Mouse (Mus musculus) ovary, postnatal 36 days (tissue): Measurements from ENCODE around the gene Msn.

Source experiments
- DNase-seq: peaks from one replicate; pipeline ENCODE4 v3.0.0; 2022; ENCODE audit warnings: low spot score, mixed read lengths

Gene Msn

DNA sequence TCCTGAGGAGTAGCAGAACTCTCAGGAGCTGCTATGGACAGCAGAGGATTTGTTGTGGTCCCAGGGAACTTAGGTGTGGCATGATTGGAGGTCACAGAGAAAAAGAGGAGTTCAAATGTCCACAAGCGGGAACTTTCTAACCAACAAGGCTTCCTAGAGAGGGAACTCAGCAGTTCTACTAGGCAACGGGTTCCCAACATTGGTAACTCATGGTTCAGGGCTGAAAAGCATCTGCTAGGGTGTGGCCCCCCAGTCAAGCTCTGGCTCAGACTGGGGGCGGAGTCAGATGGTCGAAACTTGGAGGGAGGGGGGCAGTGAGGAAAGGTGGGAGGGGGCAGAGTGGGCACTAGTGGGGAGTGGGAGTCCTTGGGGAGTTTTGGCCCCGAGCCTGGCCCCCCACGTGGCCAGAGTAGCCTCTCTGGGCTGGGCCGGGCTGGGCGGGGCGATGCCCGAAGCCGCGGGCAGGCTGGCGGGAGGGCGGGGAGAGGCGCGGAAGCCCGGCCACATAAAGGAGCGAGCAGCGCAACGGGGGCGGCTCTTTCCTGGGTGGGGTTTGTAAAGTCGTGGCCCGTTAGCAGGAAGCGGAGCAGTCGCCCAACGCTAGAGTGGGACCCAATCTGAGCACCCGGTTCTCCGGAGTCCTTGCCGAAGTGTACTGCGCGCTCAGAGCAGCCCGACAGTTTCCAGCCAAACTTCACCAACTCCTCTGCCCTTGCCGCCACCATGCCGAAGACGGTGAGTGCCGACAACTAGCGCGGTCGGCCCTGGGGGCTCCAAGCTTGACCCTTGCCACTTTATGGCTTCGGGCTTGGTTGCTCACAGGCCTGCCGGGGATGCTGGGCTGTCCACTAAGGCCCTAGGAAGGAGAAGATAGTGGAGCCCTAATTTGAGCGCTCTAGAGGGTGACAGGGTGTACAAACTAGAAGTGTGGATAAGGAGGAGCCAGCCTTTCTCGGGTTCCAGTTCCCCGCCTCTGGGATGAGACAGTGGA lies at the start of gene Msn:
Gene Msn, plus strand, starts transcription at position 534 of the 991 bp plus-strand sequence.
- DNase-seq, result peak; percentile 72

DNA sequence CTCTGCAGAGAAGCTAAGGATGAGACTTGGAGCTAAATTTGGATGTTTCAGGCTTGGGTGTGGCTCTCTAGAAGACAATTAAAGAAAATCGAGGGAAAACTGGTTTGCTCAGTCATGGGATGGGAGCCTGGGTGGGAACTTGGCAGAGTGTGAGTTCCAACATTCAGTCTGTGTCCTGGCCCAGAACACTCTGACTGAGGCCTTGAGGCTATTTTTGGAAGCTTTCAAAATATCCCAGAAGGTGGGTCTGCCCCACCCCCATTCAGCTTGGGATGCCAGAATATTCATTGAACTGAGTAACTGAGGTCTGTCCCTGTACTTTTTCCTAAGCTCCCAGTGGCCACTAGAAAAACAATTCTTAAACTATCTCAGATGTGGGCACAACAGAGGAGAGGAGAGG lies 43.0 kb upstream of the Msn start:
- peak; percentile 14 for DNase-seq

DNA sequence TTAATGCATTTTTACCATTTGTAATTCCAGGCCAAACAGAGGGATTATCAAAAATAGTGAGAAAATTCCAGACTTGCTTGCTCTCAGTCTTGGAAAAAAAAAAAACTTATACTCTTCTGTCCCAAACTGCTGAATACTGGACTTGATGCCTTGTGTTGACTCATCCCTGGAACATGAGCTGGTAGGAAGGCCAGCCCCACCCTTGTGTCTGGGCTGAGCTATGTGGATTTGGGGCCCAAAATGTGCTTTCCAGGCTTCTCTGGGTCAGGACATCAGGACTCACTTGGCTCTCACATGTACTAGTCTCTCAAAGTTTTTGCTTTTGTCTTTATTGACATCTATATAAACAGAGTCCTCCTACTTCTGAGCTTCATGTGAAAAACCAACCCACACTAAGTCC lies 18.1 kb upstream of the Msn start:
- no peak for DNase-seq

DNA sequence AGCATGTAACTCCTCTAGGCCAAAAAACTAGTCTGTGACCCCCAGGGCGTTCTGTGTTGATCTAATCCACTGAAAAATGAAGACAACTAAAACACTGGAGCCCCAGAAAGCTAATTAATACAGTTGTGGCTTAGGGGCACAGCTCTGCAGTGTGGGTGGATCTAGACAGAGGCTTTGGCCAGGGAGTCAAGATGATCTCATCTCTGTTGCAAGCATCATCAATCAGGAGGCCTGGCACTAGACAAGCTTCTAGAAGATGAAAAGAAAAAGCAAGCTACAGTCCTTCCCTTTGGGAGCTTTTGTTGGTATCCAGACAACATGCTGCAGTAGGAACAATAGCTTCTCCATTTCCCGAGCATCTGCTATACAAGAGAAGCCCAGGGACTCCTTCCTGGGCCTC lies 9.6 kb upstream of the Msn start:
- no peak for DNase-seq

DNA sequence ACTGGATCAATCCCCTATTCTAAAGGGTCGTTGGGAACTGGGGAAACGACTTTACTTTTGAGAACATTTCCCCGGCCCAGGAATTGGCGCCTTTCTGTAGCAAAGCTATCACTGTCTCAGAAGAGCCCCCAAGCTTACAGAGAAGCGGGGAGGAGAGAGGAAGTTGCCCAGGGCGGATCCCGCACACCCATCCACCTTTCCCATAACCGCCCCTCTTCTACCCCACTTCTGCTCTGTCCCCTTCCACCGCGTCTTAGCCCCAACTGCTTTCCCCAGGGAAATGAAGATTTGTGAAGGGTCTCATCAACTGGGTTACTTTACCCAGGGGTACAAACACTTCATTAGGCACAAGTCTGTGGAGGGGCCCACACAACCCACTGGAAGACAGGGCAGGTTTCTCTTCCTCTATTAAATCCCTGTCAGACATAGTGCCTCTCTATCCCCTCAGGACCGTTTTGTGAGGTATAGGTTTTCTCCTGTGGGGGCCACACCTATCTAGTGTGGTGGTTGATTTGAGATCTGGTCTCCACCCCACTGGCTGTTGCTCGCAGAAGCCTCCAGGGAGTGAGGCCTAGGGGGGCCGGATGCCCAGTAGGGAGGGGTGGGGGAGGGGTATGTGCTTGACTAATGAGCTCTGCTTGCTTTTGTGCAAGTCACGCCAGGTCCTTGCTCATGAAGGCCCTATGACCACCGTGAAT lies 820 bp downstream of the Msn start:
- DNase-seq, result peak; percentile 4

DNA sequence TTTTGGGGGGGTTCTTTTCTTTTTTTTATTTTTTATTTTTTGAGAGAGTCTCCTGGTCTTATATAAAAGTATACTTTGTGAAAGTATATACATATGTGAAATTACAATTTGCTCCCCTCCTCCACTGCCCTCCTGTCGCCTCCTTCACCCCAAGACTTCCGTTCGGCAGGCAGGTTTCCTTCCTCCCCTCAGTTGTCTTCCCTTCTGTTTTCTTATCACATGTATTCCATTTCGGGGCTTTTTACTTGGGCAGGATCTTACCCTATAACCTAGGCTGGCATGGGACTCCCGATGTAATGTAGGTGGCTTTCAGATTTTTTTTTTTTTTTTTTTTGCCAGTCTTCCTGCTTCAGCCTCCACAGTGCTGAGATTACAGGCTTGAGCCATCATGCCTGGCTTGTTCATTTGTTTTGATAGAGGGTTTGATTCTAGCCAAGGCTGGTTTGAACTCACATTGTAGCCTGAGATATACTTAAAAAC lies 1.7 kb downstream of the Msn start:
- no peak for DNase-seq

DNA sequence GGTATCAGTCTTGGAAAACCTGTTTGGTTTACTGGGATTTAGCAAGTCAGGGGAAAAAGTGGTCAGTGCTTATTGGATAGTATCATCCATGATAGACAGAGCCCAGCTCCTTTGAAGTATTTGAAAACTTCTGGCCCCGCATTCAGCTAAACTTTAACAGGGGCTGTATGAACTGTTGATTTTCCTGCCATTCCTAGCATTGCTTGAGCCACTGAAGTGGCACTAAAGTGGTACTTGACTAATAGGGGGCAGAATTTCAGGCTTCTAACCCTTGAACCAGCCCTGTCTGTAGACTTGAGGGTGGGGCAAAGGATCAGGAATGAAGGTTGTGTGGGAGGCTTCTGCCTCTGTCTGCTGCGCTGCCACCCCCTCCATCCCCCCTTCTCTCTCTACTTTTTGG lies 3.2 kb downstream of the Msn start:
- no peak for DNase-seq

DNA sequence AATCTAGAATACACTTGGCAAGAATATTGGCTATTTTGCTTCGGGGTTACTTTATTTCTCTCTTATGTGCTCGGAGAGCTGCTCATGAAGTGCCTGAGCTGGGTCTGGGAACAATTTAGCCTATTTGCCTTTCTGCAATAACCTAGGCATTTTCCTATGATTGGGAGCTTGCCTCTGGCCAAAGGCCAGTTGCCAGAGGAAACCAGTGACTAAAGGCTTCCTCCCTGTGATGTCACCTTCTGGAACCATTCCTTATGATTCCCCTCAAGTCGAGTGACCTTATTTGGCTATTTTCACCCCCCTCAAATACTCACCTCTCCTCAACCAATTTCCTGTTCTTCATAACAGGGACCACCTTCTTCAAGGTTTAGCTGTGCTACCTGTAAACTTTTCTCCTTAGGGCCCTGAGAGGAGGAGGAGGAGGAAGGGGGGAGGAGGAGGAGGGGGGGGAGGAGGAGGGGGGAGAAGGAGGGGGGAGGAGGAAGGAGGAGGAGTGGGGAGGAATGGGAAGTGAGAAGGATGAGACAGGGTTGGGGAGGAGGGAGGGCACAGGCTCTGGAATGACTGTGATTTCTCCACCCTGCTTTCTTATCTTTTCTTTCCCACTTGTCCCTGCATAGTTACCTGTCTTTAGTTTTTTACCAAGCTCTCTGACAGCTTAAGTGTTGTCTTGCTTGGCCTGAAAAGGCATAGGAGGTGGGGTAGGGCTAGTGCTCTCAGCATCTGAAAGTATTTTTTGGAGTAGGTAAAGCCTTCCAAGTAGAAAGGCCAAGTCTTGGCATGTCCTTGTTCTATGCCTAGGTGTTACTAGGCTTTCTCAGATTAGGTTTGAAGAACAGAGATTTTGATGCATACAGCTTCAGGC lies 11.8 kb downstream of the Msn start:
- peak; percentile 6 for DNase-seq

DNA sequence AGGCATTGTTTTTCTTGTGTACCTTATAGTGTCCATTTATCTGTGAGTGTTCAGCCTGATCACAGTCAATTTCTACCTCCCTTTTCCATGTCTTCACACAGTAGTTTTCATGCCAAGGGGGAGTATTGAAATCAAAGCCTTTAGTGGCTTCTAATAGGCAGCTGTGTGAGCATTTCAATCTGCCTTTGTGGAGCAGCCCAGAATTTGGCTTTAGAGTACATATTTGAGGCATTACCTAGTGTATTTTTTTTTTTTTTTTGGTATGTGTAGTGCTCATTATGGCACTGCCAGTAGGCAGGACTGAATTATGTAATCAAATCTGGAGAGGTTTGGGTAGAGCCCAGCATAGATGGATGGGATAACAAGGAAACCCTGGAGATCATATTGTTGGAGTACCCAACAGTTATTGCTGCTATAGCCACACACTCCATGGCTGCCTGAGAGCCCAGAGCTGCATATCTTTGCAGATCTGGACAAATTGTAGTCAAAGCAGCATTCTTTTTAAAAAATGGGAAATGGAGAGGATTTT lies 17.3 kb downstream of the Msn start:
- no peak for DNase-seq

DNA sequence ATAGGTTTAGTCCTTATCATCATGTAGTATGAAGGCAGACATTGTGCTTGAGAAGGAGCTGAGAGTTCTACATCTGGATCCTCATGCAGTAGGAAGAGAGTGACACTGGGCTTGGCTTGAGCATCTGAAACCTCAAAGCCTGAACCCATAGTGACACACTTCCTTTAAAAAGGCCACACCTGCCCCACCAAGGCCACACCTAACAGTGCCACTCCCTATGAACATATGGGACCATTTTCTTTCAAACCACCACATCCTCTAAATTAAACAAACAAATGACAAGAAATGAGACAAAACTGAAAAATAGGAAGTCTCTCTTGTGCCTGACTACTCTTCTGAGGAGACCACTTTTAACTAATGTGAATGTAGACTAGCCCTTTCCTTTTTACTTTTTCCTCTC lies 19.7 kb downstream of the Msn start:
- no peak for DNase-seq

DNA sequence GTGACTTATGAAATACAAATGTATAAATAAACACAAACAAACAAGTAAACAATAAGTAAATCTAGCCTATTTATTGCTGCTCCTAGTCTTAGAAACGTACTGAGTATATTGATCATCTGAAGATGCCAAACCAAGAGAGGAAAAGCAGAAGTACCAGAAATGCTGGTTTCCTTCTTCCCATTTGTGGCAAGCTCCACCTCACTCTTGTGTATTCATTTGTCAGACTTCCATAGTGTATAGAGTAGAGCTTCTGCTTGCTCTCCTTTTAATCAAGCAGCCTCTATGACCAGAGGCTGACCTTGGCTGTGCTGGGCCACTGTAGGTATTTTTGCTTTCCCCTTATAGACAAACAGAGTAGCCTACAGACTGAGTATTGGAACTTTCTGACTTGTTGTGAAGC lies 21.5 kb downstream of the Msn start:
- no peak for DNase-seq

DNA sequence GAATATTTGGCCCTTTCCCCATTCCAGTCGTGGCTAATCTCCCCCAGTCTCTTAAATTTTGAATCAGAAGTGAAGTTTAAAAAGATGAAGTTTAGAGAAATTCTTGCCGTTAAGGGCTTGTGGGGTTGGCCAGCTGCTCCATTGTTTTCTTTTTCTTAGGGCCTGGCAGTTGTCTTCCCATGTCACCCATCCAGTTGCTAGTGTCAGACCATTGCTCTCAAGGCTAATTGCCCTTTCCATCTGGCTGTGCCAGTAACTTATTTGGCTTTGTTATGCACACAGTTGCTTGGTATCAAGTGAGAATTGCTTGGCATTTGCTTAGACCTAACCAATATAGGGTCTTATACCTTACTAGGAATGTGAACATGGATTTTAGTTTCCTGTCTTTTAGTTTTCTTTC lies 24.2 kb downstream of the Msn start:
- no peak for DNase-seq

DNA sequence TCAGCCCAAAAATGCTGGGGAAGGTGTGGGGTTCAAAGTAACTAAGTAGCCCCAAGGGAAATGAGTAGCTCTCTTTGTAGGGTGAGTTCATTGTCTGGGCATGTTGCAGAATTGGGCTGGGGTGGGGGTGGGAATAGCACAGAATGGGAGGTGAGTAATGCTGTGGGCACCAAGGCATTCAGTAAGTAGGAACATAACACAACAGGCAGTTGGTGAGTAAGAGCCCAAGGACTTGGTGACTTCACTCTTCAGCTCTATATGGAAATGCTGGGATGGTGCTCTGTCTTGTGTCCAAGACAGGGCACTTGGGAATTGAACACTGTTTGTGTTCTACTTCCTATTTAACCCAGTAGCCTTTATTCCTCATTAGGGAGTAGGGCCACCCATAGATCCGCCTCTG lies 26.1 kb downstream of the Msn start:
- DNase-seq, result no peak

DNA sequence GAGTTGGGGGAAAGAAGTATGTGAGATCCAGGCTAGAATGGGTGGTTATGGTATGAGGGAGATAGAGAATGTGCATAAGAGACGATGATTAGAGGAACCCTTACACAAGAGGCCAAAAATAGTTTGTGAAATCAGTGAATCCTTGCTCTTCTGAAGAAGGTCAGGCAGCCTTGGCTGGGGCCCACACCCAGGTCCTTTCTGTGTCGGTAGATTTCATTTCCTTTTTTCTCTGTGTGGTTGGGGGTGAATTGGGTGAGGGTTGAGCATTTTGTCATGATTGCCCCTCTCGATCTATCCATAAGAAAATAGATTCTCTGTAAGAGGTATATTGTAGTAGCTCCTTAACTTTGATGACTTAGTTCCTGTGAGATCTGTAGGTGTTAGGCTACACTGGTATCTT lies 31.0 kb downstream of the Msn start:
- no peak for DNase-seq

DNA sequence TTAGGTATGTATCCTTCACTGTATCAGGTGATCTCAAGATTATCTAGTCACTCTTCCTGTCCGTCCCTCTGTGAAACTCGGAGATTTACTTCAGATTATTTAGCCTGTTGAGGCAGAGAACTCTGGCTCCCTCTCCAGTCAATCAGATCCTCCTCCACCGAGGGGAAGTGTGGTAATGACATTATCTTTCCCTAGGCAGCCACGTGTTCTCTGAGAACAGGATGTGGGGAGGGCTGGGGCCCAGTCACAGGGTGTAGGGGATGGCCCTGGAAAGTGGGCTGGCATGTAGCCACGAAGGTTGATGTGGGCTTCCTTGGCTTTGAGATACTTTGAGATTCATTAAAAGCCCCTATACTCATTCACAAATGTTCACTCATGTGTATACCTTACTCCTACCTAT lies 34.3 kb downstream of the Msn start:
- DNase-seq, result peak; percentile 12

DNA sequence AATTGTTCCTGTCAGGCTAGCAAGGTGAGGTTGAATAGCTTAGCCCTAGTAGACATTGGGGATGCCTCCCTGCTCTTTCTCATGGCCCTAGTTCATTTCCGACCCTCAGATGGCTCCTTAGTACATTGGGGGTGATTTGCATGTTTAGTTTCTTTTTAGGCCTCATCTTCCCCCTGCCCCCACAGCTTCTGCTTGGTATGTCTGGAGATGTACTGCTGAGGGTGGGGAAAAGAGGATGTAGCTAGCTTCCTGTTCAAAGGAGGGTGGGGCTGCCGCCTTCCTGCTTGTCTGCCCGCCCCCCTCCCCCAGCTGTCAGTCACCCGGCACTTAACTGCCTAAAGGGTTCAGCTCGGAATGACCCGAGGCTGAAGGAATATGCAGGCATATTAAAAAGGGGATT lies 34.8 kb downstream of the Msn start:
- DNase-seq, result no peak

DNA sequence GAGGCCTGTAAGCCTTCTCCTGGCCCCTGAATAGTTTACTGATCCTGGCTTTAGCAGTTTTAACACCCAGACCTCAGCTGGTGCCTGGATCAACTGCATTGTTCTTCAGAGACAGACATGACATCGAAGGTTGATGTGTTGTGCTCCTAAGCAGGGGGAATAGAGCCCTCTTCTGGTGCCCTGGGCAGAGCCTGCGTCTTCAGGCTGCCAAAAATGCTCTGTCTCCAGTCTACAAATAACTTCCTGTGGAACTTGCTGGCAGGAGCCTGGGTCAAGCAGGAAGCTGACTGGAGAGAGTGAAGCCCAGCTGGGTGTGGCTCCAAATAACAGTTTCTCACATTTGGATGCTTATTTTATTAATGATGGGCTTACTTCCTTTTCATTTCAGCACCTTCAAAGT lies 37.4 kb downstream of the Msn start:
- DNase-seq, result peak; percentile 18

DNA sequence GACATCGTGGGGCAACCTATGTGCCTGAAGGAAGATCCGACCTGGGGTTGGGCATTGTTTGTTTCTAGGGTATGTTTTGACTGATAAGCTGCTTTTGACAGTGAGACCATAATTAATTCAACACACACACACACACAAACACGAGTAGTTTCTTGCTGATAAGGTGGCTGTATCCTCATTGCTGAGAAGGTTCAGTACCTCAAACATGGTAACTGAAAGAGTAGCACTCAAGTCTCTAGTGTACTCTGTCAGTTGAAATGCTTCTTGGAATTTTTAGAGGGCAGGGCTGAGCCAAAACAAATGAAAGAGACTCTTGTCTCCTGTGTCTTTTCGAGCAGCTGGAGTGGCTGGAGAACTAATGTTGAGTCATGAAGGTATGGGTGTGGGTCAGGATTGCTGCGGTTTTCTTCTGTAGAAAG lies 38.4 kb downstream of the Msn start:
- no peak for DNase-seq

DNA sequence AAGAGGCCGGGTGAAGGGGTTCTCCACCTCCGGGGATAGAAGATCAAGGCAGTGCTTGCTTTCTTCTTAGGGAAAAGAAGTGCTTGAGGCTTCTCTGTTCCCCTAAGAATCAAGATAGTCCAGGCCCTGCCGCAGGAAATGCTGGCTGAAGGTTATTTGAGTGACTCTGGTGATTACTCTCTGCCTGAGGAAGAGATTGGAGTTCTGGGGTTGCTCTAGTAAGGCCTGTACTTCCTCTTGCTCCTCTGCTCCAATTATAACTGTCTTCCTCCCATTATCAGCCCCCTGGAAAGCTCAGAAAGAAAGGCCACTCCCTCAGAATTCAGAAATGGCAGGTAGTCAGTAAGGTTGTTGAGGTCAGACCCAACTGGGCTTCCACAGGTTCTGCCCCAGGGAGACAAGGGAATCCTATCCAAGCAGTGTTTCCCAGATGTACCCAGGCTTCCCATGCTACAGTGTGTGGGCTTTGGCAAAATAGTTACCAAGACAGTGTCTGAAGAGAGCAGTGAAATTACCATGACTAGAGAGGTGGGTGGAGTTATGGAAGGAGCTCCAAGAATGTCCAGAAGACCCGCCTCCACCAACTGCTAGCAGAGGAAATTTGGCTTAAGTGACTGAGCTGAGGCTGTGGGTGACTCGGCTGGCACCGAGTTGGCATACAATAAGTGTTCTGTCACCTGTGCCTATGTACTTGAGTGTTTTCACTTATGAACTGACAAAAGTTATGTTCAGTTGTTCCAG lies 39.2 kb downstream of the Msn start:
- no peak for DNase-seq

DNA sequence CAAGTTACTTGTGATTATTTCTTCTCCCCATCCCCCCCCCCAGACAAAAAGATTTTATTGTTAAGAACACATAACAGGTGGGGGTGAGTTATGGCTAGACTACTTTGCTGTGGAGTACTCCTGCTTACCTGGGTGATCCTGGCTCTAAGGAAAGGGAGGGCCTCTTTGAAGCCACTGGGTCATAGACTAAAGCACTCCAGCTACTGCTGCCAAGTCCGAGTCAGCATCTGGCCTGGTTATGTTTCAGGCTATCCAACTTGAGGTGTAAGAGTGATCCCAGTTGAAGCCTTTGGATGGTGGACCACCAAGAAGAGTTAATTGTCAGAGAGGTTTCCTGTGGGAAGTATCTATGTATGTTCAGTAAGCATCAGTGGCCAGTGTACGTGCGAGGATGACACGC lies 39.7 kb downstream of the Msn start:
- no peak for DNase-seq

DNA sequence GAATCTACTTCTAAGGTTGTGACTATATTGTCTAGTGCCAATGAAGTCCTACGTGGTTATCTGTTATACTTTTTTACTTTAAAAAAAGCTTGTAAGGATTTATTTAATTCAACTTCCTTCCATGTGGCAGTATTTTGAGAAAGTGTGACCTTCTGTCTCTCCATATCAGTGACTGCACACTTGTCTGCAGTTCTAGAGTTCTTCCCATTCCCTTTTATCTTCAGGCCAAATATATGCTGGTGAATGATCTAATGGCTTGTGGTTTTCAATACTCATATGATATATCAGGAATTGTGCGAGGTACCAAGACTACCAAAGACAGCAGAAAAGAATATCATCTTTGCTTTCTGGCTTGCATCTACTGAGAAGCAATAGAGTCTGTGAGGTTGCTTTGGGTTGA lies 43.4 kb downstream of the Msn start:
- no peak for DNase-seq
